Mouse (Mus musculus) gastrocnemius, postnatal 4 days (tissue): ENCODE measurements around the gene Slc13a3. TPM values are rescaled to one million over a fixed set of nuclear protein-coding genes. Genes with fewer than 3 reads are reported as not detected.

ENCODE experiments used
- DNase-seq, 2 experiments: peaks; one replicate each; pipeline ENCODE4 v3.0.0; 2021 to 2022; ENCODE audit warnings: low spot score in 2 of 2, mixed read lengths in 2 of 2
- total RNA-seq, 2 experiments: library from RNA; stranded (reverse); gene quantifications; 2 replicates each; pipeline ENCODE4 v1.2.3; 2021

Slc13a3 gene
- total RNA-seq, 2 experiments from 2014 or later: 0.44 to 1.2 TPM

GRCm38 (mm10) chr2:165367868-165368439, 105.1 kb downstream of the Slc13a3 start:
- DNase-seq: no peak

DNA sequence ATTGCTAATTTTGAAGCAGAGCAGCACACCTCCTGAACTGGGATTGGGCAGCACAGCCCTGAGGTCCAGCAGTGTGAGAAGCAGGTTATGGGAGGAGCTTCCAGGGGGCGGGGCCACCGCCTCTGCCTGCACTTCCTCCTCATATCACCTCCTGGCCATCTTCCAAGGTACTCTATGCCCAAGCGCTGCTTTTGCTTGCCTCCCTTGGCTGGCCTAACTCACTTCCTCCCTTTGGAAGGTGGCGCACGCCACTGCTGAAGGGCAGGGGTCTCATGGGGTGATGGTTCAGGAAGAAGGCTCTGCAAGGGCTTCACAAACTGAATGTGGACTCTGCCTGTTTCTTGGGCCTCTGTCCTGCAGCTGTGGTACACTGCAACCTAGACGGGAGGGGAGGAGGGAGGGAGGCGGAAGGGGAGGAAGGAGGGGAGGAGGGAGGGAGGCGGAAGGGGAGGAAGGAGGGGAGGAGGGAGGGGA, 105.9 kb downstream of the Slc13a3 start:
- no peak for DNase-seq

- DNase-seq: peak; percentile 35 to 62
Observed at GRCm38 (mm10) chr2:165364334-165365091, 108.5 kb downstream of the Slc13a3 start.

DNA sequence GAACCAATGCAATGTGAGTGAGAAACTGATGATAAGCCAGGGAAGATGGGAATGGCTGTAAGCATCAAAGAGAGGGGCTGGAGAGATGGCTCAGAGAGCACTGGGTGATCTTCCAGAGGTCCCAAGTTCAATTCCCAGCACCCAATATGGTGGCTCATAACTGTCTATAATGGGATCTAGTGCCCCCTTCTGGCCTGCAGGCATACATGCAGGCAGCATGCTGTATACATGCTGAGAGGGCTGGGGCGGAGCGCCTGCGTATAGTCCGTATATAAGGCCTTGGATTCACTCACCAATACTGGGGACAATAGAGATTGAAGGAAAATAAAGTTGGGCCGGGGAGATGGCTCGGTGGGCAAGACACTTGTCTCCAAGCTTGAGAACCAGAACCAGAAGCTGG, 109.7 kb downstream of the Slc13a3 start:
- no peak for DNase-seq

GRCm38 (mm10) chr2:165360861-165361260, 112.2 kb downstream of the Slc13a3 start:
- DNase-seq: peak in 1 of 2 experiments; percentile 69

Other genes starting within 250 kb of the Slc13a3 start
- under 1 TPM; 0.26 to 0.42 TPM for gene Cdh22, start 238.4 kb downstream of the Slc13a3 start, total RNA-seq
- gene Slc35c2, start 185.4 kb downstream of the Slc13a3 start, total RNA-seq: 10 to 100 TPM; 20.8 to 23.4 TPM
- gene Elmo2, start 146.8 kb downstream of the Slc13a3 start, total RNA-seq: 10 to 100 TPM; 27.1 to 36.9 TPM
- gene Zfp663, start 104.5 kb downstream of the Slc13a3 start, total RNA-seq: under 1 TPM in 1 of 2 experiments, not detected in 1; 0.29 TPM
- gene Zfp334, start 85.0 kb downstream of the Slc13a3 start, total RNA-seq: 1 to 10 TPM; 5.3 to 6.0 TPM
- under 1 TPM in 1 of 2 experiments, not detected in 1; 0.10 TPM for gene Ocstamp, start 72.8 kb downstream of the Slc13a3 start, total RNA-seq
- 10 to 100 TPM; 11.9 to 13.5 TPM for gene Trp53rka, start 20.1 kb upstream of the Slc13a3 start, total RNA-seq
- gene Slc2a10, start 30.6 kb upstream of the Slc13a3 start, total RNA-seq: 1 to 10 TPM; 5.3 to 5.4 TPM
- gene Eya2, start 121.8 kb upstream of the Slc13a3 start, total RNA-seq: 10 to 100 TPM in 1 of 2 experiments, 1 to 10 TPM in 1; 6.0 to 15.0 TPM